Mouse (Mus musculus): Measurements from ENCODE around the gene Fpr-rs7. TPM values are rescaled to one million over a fixed set of nuclear protein-coding genes. Genes with fewer than 3 reads are reported as not detected.

Fpr-rs7 gene
- not detected for polyA plus RNA-seq (2014; fragmentation: Illumina TruSeq; extraction: RNeasy Lipid Tissue Mini Kit (QIAGEN cat#74804); ENCODE audit: low read depth, low replicate concordance)

GRCm38 (mm10) chr17:20114126-20114525 lies at the start of gene Fpr-rs7:
Gene Fpr-rs7, minus strand, starts transcription at chr17:20114226.

Other genes starting within 250 kb of the Fpr-rs7 start
- gene Vmn2r104, start 65.9 kb downstream of the Fpr-rs7 start, polyA plus RNA-seq (2014; fragmentation: Illumina TruSeq; extraction: RNeasy Lipid Tissue Mini Kit (QIAGEN cat#74804); ENCODE audit: low read depth, low replicate concordance): not detected
- not detected for gene Fpr-rs6, start 68.9 kb upstream of the Fpr-rs7 start, polyA plus RNA-seq (2014; fragmentation: Illumina TruSeq; extraction: RNeasy Lipid Tissue Mini Kit (QIAGEN cat#74804); ENCODE audit: low read depth, low replicate concordance)
- not detected for gene Vmn2r105, start 120.8 kb upstream of the Fpr-rs7 start, polyA plus RNA-seq (2014; fragmentation: Illumina TruSeq; extraction: RNeasy Lipid Tissue Mini Kit (QIAGEN cat#74804); ENCODE audit: low read depth, low replicate concordance)
- not detected for gene Vmn2r106, start 171.3 kb upstream of the Fpr-rs7 start, polyA plus RNA-seq (2014; fragmentation: Illumina TruSeq; extraction: RNeasy Lipid Tissue Mini Kit (QIAGEN cat#74804); ENCODE audit: low read depth, low replicate concordance)
- gene Vmn2r107, start 231.0 kb upstream of the Fpr-rs7 start, polyA plus RNA-seq (2014; fragmentation: Illumina TruSeq; extraction: RNeasy Lipid Tissue Mini Kit (QIAGEN cat#74804); ENCODE audit: low read depth, low replicate concordance): not detected